Mouse (Mus musculus): ENCODE measurements around the gene Bdh1. TPM values are rescaled to one million over a fixed set of nuclear protein-coding genes. Genes with fewer than 3 reads are reported as not detected.
A peak's percentile ranks its signal among the peaks of the same experiment; 100 is the strongest.

The Bdh1 gene
- polyA plus RNA-seq, 1 experiment from 2014 or later, result 56.7 TPM

- no peak overlapping the region for H3K4me2 ChIP-seq
- no peak for DNase-seq
- no peak overlapping the region for H3K27ac ChIP-seq
- peaks cover 7% of the 10 kb centered on the region; the same call in 1 of the 2 replicates for H3K4me1 ChIP-seq (replicated peaks)
- ATAC-seq (ENCODE audit: low read depth), result no peak
- H3K27me3 ChIP-seq, result no peaks in the 10 kb centered on the region
- 77% methylated on average over 4 of the region's 4 CpGs for WGBS (ENCODE audit: insufficient replicate concordance)
- H3K36me3 ChIP-seq, result peaks cover 10% of the 10 kb centered on the region; the same call in 1 of the 2 replicates
- no peak overlapping the region for H3K9ac ChIP-seq
- H3K4me3 ChIP-seq (replicated peaks), result no peak overlapping the region
- H3K9me3 ChIP-seq (replicated peaks), result no peaks in the 10 kb centered on the region
Measured at GRCm38 (mm10) chr16:31449973-31450372, 27.9 kb downstream of the Bdh1 start.

GRCm38 (mm10) chr16:31451235-31451634 is 29.2 kb downstream of the Bdh1 start:
- WGBS (ENCODE audit: insufficient replicate concordance), result 64% methylated on average over 3 of the region's 3 CpGs
- H3K27me3 ChIP-seq, result no peaks in the 10 kb centered on the region
- H3K9ac ChIP-seq, result no peak overlapping the region
- peaks cover 10% of the 10 kb centered on the region; the same call in 1 of the 2 replicates for H3K4me1 ChIP-seq (replicated peaks)
- peaks cover 13% of the 10 kb centered on the region; the same call in 1 of the 2 replicates for H3K36me3 ChIP-seq
- no peak overlapping the region for H3K4me2 ChIP-seq
- no peak overlapping the region for H3K4me3 ChIP-seq (replicated peaks)
- H3K9me3 ChIP-seq (replicated peaks), result no peaks in the 10 kb centered on the region
- no peak overlapping the region for H3K27ac ChIP-seq
- no peak for ATAC-seq (ENCODE audit: low read depth)
- no peak for DNase-seq

- no peak overlapping the region for H3K4me3 ChIP-seq (replicated peaks)
- no peak overlapping the region for H3K9ac ChIP-seq
- 75% methylated on average over 5 of the region's 7 CpGs for WGBS (ENCODE audit: insufficient replicate concordance)
- H3K9me3 ChIP-seq (replicated peaks), result no peaks in the 10 kb centered on the region
- H3K36me3 ChIP-seq, result peaks cover 21% of the 10 kb centered on the region; the same call in 1 of the 2 replicates
- ATAC-seq (ENCODE audit: low read depth) (no peak), DNase-seq (no peak)
- peaks cover 10% of the 10 kb centered on the region; the same call in 1 of the 2 replicates for H3K4me1 ChIP-seq (replicated peaks)
- H3K27me3 ChIP-seq, result no peaks in the 10 kb centered on the region
- no peak overlapping the region for H3K4me2 ChIP-seq
- H3K27ac ChIP-seq, result no peak overlapping the region
Measured at GRCm38 (mm10) chr16:31452467-31452866, 30.4 kb downstream of the Bdh1 start.

- no peak for DNase-seq
- H3K9me3 ChIP-seq (replicated peaks), result no peaks in the 10 kb centered on the region
- H3K4me3 ChIP-seq (replicated peaks), result no peak overlapping the region
- ATAC-seq (ENCODE audit: low read depth), result no peak
- peaks cover 18% of the 10 kb centered on the region; the same call in 1 of the 2 replicates for H3K36me3 ChIP-seq
- H3K4me2 ChIP-seq, result no peak overlapping the region
- H3K27ac ChIP-seq, result no peak overlapping the region
- H3K27me3 ChIP-seq, result no peaks in the 10 kb centered on the region
- H3K9ac ChIP-seq, result no peak overlapping the region
- H3K4me1 ChIP-seq (replicated peaks), result peaks cover 10% of the 10 kb centered on the region
- 64% methylated on average over 4 of the region's 4 CpGs for WGBS (ENCODE audit: insufficient replicate concordance)
Measured at GRCm38 (mm10) chr16:31454013-31454412, 31.9 kb downstream of the Bdh1 start.

- ATAC-seq (ENCODE audit: low read depth), result no peak
- Histone ChIP-seq H3K4me2 (no peak overlapping the region), H3K9me3 (replicated peaks) (no peaks in the 10 kb centered on the region), H3K4me1 (replicated peaks) (peaks cover 23% of the 10 kb centered on the region), H3K27me3 (peaks cover 2% of the 10 kb centered on the region), H3K9ac (no peak overlapping the region), H3K27ac (no peak overlapping the region), H3K36me3 (peaks cover 18% of the 10 kb centered on the region; the same call in 1 of the 2 replicates), H3K4me3 (replicated peaks) (no peak overlapping the region)
- WGBS (ENCODE audit: insufficient replicate concordance), result 61% methylated on average over 21 of the region's 21 CpGs
- DNase-seq, result no peak
Measured at GRCm38 (mm10) chr16:31455276-31456045, 33.4 kb downstream of the Bdh1 start.

- peak overlapping the region; percentile 60 for H3K4me2 ChIP-seq
- ATAC-seq (ENCODE audit: low read depth) (no peak), DNase-seq (peak; percentile 41)
- 0 out of 2 replicates have a peak, but pooled peaks cover under 1% of the 10 kb centered on the region for H3K9me3 ChIP-seq (replicated peaks)
- peak overlapping the region; percentile 31 for H3K9ac ChIP-seq
- H3K36me3 ChIP-seq, result peaks cover 15% of the 10 kb centered on the region; the same call in 1 of the 2 replicates
- H3K4me1 ChIP-seq (replicated peaks), result peaks cover 29% of the 10 kb centered on the region
- H3K27ac ChIP-seq, result no peak overlapping the region
- peak overlapping the region; percentile 35 for H3K4me3 ChIP-seq (replicated peaks)
- H3K27me3 ChIP-seq, result peaks cover 19% of the 10 kb centered on the region
- WGBS (ENCODE audit: insufficient replicate concordance), result 5% methylated on average over 17 of the region's 17 CpGs
Measured at GRCm38 (mm10) chr16:31458229-31458918, 36.3 kb downstream of the Bdh1 start.

GRCm38 (mm10) chr16:31459968-31460461 is 37.9 kb downstream of the Bdh1 start:
- peaks cover 11% of the 10 kb centered on the region; the same call in 1 of the 2 replicates for H3K36me3 ChIP-seq
- ATAC-seq (ENCODE audit: low read depth) (peak; percentile 50; the same call in 1 of the 2 replicates), DNase-seq (no peak)
- peaks cover 32% of the 10 kb centered on the region for H3K4me1 ChIP-seq (replicated peaks)
- no peak overlapping the region for H3K27ac ChIP-seq
- peak overlapping the region; percentile 0; the same call in 1 of the 2 replicates for H3K4me2 ChIP-seq
- 28% methylated on average over 10 of the region's 10 CpGs for WGBS (ENCODE audit: insufficient replicate concordance)
- no peak overlapping the region for H3K4me3 ChIP-seq (replicated peaks)
- 0 out of 2 replicates have a peak, but pooled peaks cover 4% of the 10 kb centered on the region for H3K9me3 ChIP-seq (replicated peaks)
- H3K9ac ChIP-seq, result no peak overlapping the region
- H3K27me3 ChIP-seq, result peaks cover 19% of the 10 kb centered on the region

- no peak for ATAC-seq (ENCODE audit: low read depth)
Measured at GRCm38 (mm10) chr16:31460506-31460905, 38.4 kb downstream of the Bdh1 start.

GRCm38 (mm10) chr16:31461046-31461445 is 39.0 kb downstream of the Bdh1 start:
- ATAC-seq (ENCODE audit: low read depth) (no peak), DNase-seq (no peak)
- Histone ChIP-seq H3K9ac (no peak overlapping the region), H3K4me2 (no peak overlapping the region), H3K9me3 (replicated peaks) (0 out of 2 replicates have a peak, but pooled peaks cover 4% of the 10 kb centered on the region), H3K27ac (no peak overlapping the region), H3K4me3 (replicated peaks) (no peak overlapping the region), H3K4me1 (replicated peaks) (peaks cover 37% of the 10 kb centered on the region), H3K27me3 (peaks cover 19% of the 10 kb centered on the region), H3K36me3 (peaks cover 10% of the 10 kb centered on the region; the same call in 1 of the 2 replicates)
- WGBS (ENCODE audit: insufficient replicate concordance), result 50% methylated on average over 5 of the region's 5 CpGs

More at GRCm38 (mm10) chr16:31460506-31460905, 38.4 kb downstream of the Bdh1 start:
- H3K4me2 ChIP-seq, result no peak overlapping the region
- H3K4me3 ChIP-seq (replicated peaks), result no peak overlapping the region
- H3K9ac ChIP-seq, result no peak overlapping the region
- WGBS (ENCODE audit: insufficient replicate concordance), result 47% methylated on average over 13 of the region's 13 CpGs
- H3K27me3 ChIP-seq, result peaks cover 19% of the 10 kb centered on the region
- H3K27ac ChIP-seq, result no peak overlapping the region
- 0 out of 2 replicates have a peak, but pooled peaks cover 4% of the 10 kb centered on the region for H3K9me3 ChIP-seq (replicated peaks)
- DNase-seq, result no peak
- H3K4me1 ChIP-seq (replicated peaks), result peaks cover 34% of the 10 kb centered on the region
- H3K36me3 ChIP-seq, result peaks cover 11% of the 10 kb centered on the region; the same call in 1 of the 2 replicates

- 17% methylated on average over 12 of the region's 12 CpGs for WGBS (ENCODE audit: insufficient replicate concordance)
- DNase-seq, result no peak
Measured at GRCm38 (mm10) chr16:31462113-31462687, 40.1 kb downstream of the Bdh1 start.

More at GRCm38 (mm10) chr16:31462113-31462687, 40.1 kb downstream of the Bdh1 start:
- Histone ChIP-seq H3K9ac (no peak overlapping the region), H3K4me1 (replicated peaks) (peaks cover 37% of the 10 kb centered on the region), H3K27me3 (peaks cover 19% of the 10 kb centered on the region), H3K27ac (no peak overlapping the region), H3K36me3 (no peaks in the 10 kb centered on the region), H3K4me3 (replicated peaks) (no peak overlapping the region), H3K4me2 (no peak overlapping the region), H3K9me3 (replicated peaks) (0 out of 2 replicates have a peak, but pooled peaks cover 4% of the 10 kb centered on the region)
- no peak for ATAC-seq (ENCODE audit: low read depth)

Measured in liver, embryonic 13.5 days (tissue).